Mouse (Mus musculus) kidney, postnatal 0 days (tissue): ENCODE results near the gene Smc2. TPM values are rescaled to one million over a fixed set of nuclear protein-coding genes. Genes with fewer than 3 reads are reported as not detected.
"Not testable (repeated sequence)": the region's sequence is repeated elsewhere in the genome, so short reads cannot be mapped to it uniquely, and the experiment has no call there.

ENCODE experiments used
- ATAC-seq: fragments of 200-750 bp; cut with Nextera tagmentation; replicated peaks from 2 replicates; pipeline ENCODE4 v1.8.0; 2017; ENCODE audit warnings: low read depth, moderate number of reproducible peaks, moderate TSS enrichment, moderate library complexity; ENCODE audit not compliant: low FRiP score
- DNase-seq: peaks from one replicate; pipeline ENCODE4 v3.0.0-alpha.2; 2016; ENCODE audit warnings: low spot score
- H3K27ac ChIP-seq: fragments of 300-500 bp; sonication (generic); 2 replicates; pipeline ENCODE4 v1.5.1; 2014; ENCODE audit warnings: mild to moderate bottlenecking
- H3K27me3 ChIP-seq: fragments of 300-500 bp; sonication (generic); 2 replicates; pipeline ENCODE4 v1.6.1; 2014; ENCODE audit warnings: low read length, mixed read lengths; ENCODE audit not compliant: insufficient read depth
- H3K36me3 ChIP-seq: fragments of 300-500 bp; sonication (generic); 2 replicates; pipeline ENCODE4 v1.6.1; 2014; ENCODE audit warnings: low read length, mixed read lengths; ENCODE audit not compliant: insufficient read depth
- H3K4me1 ChIP-seq: fragments of 300-500 bp; sonication (generic); replicated peaks from 2 replicates; pipeline ENCODE4 v1.6.1; 2014; ENCODE audit warnings: antibody characterized with exemption, low read length, mixed read lengths; ENCODE audit not compliant: insufficient read depth
- H3K4me2 ChIP-seq: fragments of 300-500 bp; sonication (generic); 2 replicates; pipeline ENCODE4 v1.6.1; 2014; ENCODE audit warnings: mild to moderate bottlenecking, low read length, moderate library complexity, mixed read lengths
- H3K4me3 ChIP-seq: fragments of 300-500 bp; sonication (generic); replicated peaks from 2 replicates; pipeline ENCODE4 v1.5.1; 2014; ENCODE audit warnings: low read depth, low read length
- H3K9ac ChIP-seq: fragments of 300-500 bp; sonication (generic); 2 replicates; pipeline ENCODE4 v1.6.1; 2014; ENCODE audit warnings: low read depth, low read length
- H3K9me3 ChIP-seq: fragments of 300-500 bp; sonication (generic); replicated peaks from 2 replicates; pipeline ENCODE4 v1.6.1; 2016; ENCODE audit warnings: low read length, inconsistent platforms, mixed read lengths
- CTCF ChIP-seq: IDR thresholded peaks from 2 replicates; pipeline ENCODE4 v1.5.1; 2016; ENCODE audit warnings: antibody characterized with exemption, low read depth, mild to moderate bottlenecking, moderate library complexity
- WGBS: fragments of 180-500 bp; shearing (Covaris S2); extraction: QIAGEN DNeasy Blood & Tissue Kit; methylation state at CpG from one replicate; pipeline ENCODE4 v1.1.7; 2014; 5-methylcytosine and 5-hydroxymethylcytosine counted together
- polyA plus RNA-seq: library from polyadenylated mRNA; unstranded; fragments of >200 nt; fragmentation: Nextera tagmentation; extraction: Ambion mirVana; gene quantifications from 2 replicates; pipeline ENCODE4 v1.2.1, GENCODE M21; 2015

Smc2 gene
- polyA plus RNA-seq, 1 experiment from 2014 or later, result 123 TPM

DNA sequence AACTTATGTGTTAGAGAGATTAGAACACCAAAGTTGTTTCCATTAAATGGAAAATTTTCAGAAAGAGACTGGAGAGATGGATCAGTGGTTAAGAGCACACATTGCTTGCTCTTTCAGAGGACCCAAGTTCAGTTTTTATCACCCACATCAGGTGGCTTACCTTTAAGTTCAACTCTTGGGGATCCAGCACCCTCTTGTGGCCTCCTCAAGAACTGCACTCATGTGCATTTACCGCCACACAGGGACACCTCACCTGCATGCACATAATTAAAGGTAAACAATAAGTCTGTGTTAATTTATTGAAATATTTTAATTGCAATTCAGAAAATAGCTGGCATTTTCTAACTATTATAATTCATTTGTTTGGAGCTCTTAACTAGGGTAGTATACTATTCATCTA is 20.7 kb downstream of the Smc2 start:
- Histone ChIP-seq H3K27me3 (no peaks in the 10 kb centered on the region), H3K4me1 (no peaks in the 10 kb centered on the region), H3K9me3 (no peaks in the 10 kb centered on the region), H3K4me2 (no peak overlapping the region), H3K4me3 (no peak overlapping the region), H3K27ac (no peak overlapping the region), H3K9ac (no peak overlapping the region), H3K36me3 (peaks cover 23% of the 10 kb centered on the region)
- TF ChIP-seq CTCF, result peak; percentile 58
- WGBS, result 97% methylated on average over 1 of the region's 1 CpGs
- ATAC-seq, result no peak
- no peak for DNase-seq

DNA sequence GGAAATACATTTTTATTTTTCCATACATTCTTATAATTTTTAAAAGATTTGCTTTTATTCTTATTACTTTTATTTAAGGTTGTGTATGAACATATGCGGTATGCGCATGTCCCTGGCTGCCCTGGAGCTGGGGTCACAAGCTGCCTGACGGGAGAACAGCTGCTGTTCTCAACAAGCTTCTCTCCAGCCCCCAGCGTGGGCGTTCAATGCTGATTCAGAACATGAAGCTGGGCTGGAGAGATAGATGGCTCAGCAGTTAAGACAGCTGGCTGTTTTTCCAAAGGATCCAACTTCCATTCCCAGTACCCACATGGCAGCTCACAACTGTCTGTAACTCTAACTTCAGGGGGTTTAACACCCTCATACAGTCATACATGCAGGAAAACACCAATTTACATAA is 22.3 kb downstream of the Smc2 start:
- H3K9ac ChIP-seq, result no peak overlapping the region
- H3K4me1 ChIP-seq, result no peaks in the 10 kb centered on the region
- no peak overlapping the region for H3K4me2 ChIP-seq
- peaks cover 23% of the 10 kb centered on the region for H3K36me3 ChIP-seq
- ATAC-seq, result no peak
- no peaks in the 10 kb centered on the region for H3K27me3 ChIP-seq
- no peak overlapping the region for H3K4me3 ChIP-seq
- WGBS, result 91% methylated on average over 5 of the region's 5 CpGs
- no peak for DNase-seq
- TF ChIP-seq CTCF, result no peak
- H3K27ac ChIP-seq, result no peak overlapping the region
- H3K9me3 ChIP-seq, result no peaks in the 10 kb centered on the region

DNA sequence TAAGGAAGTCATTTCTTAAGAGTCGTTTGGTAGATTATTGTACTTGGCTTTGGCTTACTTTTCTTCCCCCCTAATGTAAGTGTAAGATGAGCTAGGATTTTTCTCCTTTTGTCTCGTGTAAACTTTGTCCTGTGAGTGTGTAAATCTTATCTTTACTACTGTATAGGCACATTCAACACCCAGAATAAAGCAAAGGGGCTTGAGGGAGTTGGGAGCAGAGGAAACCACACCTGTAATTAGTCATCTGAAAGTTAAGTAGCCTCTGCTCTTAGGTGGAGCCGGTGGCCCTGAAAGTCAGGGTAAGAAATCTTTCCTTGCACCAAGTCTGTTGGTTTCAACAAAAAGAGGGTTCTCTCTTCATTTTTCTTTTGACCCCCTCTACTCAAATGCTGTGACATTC is 34.4 kb downstream of the Smc2 start:
- Histone ChIP-seq H3K9me3 (no peaks in the 10 kb centered on the region), H3K36me3 (peaks cover 10% of the 10 kb centered on the region; the same call in 1 of the 2 replicates), H3K9ac (no peak overlapping the region), H3K27me3 (no peaks in the 10 kb centered on the region), H3K27ac (no peak overlapping the region), H3K4me2 (no peak overlapping the region), H3K4me1 (no peaks in the 10 kb centered on the region), H3K4me3 (no peak overlapping the region)
- 61% methylated on average over 3 of the region's 3 CpGs for WGBS
- ATAC-seq, result no peak
- DNase-seq, result no peak
- no peak for TF ChIP-seq CTCF

DNA sequence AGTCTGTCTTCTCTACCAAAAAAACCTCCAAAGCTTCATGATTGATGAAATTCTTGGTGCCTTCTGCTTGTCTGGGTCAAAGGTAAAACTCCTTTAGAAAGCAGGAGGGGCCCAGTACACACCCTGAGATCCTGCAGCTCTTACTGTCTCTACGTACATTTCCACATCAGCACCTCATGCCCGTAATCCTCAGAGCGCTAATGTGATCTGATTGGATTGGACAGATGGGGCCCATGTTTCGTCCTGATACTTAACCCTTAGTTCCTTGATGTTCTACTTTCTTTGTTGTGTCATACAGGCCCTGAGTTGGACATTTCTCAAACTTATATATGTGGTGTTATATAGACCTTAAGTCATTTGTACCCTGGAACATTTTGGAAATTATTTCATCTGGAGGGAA is 48.4 kb downstream of the Smc2 start:
- 96% methylated on average over 4 of the region's 4 CpGs for WGBS
- DNase-seq, result no peak
- Histone ChIP-seq H3K27ac (no peak overlapping the region), H3K4me3 (no peak overlapping the region), H3K4me2 (no peak overlapping the region), H3K9me3 (no peaks in the 10 kb centered on the region), H3K36me3 (0 out of 2 replicates have a peak, but pooled peaks cover 12% of the 10 kb centered on the region), H3K9ac (no peak overlapping the region), H3K4me1 (no peaks in the 10 kb centered on the region), H3K27me3 (no peaks in the 10 kb centered on the region)
- no peak for ATAC-seq
- no peak for TF ChIP-seq CTCF

DNA sequence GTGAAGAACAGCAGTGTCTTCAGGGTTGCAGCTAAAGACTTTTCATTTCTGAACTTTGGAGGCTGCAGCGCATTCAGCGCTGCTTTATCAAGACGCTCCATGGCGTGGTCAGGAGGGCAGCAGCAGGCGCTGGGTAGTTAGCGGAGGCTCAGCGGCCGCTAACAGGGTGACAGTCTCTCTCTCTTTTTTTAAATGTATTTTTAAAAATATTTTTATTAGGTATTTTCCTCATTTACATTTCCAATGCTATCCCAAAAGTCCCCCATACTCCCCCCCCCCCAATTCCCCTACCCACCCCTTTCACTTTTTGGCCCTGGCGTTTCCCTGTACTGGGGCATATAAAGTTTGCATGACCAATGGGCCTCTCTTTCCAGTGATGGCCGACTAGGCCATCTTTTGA is 58.1 kb downstream of the Smc2 start, which contains the start of gene Vma21-ps:
TSS of gene Vma21-ps (minus strand) at position 101 of the 400 bp plus-strand sequence.
- H3K27ac ChIP-seq, H3K36me3 ChIP-seq, H3K9me3 ChIP-seq, H3K4me1 ChIP-seq, H3K9ac ChIP-seq, ATAC-seq, H3K4me2 ChIP-seq, DNase-seq, H3K4me3 ChIP-seq, H3K27me3 ChIP-seq: not testable (repeated sequence)
- WGBS, result 97% methylated on average over 10 of the region's 10 CpGs

DNA sequence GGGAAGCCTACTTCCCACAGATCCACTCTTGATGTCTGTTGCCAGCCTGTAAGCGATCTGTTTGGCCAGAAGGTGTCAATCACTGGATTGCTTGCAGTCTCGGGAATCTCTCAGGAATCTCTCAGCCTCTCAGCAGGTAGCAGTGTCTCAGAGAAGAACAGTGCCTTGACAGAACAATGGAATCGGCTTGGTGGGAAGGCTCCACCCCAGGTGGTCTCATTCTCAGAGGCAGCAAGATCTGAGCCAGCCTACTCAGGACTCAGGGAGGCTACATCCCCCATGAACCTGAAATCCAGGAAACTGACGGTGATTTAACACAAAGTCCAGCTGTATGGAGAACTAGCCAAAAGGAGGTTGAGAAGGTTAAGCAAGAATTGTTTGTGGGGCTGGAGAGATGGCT is 78.5 kb downstream of the Smc2 start:
- Histone ChIP-seq H3K4me3 (no peak overlapping the region), H3K9me3 (no peaks in the 10 kb centered on the region), H3K4me2 (no peak overlapping the region), H3K9ac (no peak overlapping the region), H3K27ac (no peak overlapping the region), H3K27me3 (no peaks in the 10 kb centered on the region), H3K36me3 (no peaks in the 10 kb centered on the region), H3K4me1 (no peaks in the 10 kb centered on the region)
- no peak for TF ChIP-seq CTCF
- ATAC-seq (no peak), DNase-seq (no peak)
- WGBS, result 18% methylated on average over 4 of the region's 4 CpGs

DNA sequence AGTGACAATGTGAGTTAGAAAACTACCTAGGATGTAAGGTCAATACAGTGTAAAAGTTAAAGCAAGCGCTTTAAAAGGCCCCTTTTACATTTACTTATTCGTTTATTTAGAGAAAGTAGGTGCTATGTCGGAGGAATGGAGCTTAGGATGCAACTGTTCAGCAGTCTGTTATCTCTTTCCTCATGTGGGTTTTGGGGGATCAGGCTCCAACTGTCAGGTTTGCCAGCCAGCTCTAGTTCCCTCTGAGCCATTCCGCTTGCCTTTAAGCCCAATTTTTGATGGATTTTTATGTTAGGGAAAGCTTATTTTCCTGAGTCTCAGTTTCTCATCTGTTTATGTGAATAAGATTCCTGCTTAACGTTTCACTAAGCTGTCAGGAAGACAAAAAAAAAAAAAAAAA is 80.3 kb downstream of the Smc2 start:
- Histone ChIP-seq H3K9me3 (no peaks in the 10 kb centered on the region), H3K4me1 (no peaks in the 10 kb centered on the region), H3K27me3 (no peaks in the 10 kb centered on the region), H3K36me3 (no peaks in the 10 kb centered on the region), H3K27ac (no peak overlapping the region), H3K4me3 (no peak overlapping the region), H3K9ac (no peak overlapping the region), H3K4me2 (no peak overlapping the region)
- WGBS, result 91% methylated on average over 5 of the region's 5 CpGs
- no peak for ATAC-seq
- no peak for DNase-seq
- no peak for TF ChIP-seq CTCF
